Mouse (Mus musculus) embryo, embryonic 10.5 days (tissue): ENCODE results near the gene Sun1.

Experiments
- DNase-seq: peaks from one replicate; pipeline ENCODE4 v3.0.0-alpha.2; 2015; ENCODE audit warnings: low spot score

Gene Sun1

DNA sequence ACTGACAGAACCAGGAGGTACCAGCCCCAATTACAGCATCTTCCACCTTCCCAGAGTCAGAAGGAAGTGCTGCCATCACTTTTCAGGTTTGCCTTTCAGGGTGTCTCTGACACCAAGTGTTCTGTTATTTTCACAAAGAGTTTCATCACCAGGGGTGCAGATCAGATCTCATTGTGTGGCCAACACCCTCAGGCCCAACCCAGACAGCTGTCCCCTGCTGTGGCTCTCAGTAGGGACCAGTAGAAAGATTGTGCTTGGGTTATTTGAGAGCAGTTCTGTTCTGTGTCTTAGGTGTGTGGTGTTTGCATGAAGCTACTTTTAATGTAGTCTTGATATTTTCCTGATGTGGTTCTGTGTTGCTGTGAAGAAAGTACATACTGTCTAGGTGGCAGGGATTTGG is 7.7 kb downstream of the Sun1 start:
- DNase-seq: no peak

GRCm38 (mm10) chr5:139208871-139209684 is 8.6 kb downstream of the Sun1 start:
- DNase-seq: no peak

- DNase-seq: no peak
Measured at GRCm38 (mm10) chr5:139209685-139210026, 9.2 kb downstream of the Sun1 start.

DNA sequence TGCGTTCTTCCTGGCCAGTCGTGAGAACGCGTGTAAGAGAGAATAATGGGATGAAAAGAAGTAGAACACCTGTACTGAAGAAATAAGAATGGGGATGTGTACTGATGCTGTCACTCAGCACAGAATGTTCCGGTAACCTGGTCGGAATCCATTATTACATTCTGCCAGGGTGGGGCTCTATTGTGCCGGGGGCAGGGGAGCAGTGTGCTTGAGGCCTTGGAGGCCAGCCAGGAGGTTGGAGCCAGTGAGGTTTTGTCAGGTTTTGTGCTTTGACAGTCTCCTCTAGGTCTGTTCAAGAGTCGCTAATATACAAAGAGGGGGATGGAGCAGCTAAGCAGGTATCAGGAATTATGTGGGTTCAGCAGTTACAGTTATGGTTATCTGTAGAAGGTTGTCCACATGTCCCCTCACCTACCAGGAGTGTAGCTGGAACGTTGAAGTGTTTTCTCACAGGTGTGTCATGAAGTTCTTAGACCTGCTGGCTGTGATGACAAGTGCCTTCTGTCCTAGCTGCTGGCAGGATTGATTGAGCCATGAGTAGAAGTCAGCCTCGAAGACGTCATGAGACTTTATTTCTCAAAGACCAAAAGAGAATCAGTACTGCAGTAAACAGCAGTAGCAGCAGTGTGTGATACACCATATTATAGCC is 11.4 kb downstream of the Sun1 start:
- DNase-seq: no peak

- no peak for DNase-seq
Measured at GRCm38 (mm10) chr5:139214298-139214697, 13.9 kb downstream of the Sun1 start.

- no peak for DNase-seq
Measured at GRCm38 (mm10) chr5:139215184-139215583, 14.7 kb downstream of the Sun1 start.

GRCm38 (mm10) chr5:139216121-139216520 is 15.7 kb downstream of the Sun1 start:
- DNase-seq: no peak

- no peak for DNase-seq
Measured at GRCm38 (mm10) chr5:139216774-139217173, 16.3 kb downstream of the Sun1 start.

- DNase-seq: no peak
Measured at GRCm38 (mm10) chr5:139220006-139220515, 19.6 kb downstream of the Sun1 start.

- no peak for DNase-seq
Measured at GRCm38 (mm10) chr5:139220610-139221009, 20.2 kb downstream of the Sun1 start.

DNA sequence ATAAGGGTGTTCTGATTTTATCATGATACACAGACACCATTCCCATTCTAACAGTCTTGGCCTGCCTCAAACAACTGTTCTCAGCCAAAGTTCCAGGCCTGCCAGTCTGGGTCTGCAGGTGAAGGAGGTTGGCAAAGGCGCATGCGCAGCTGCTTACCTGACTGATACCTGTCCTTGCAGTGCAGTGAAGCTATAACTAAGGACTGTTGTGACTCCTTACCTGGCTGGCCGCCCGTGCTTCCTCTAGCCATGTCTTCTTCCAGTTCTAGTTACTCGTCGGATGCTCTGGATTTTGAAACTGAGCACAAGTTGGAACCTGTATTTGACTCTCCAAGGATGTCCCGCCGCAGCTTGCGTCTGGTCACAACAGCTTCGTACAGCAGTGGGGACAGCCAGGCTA is 22.9 kb downstream of the Sun1 start:
- DNase-seq: no peak

- no peak for DNase-seq
Measured at GRCm38 (mm10) chr5:139227236-139227635, 26.8 kb downstream of the Sun1 start.

DNA sequence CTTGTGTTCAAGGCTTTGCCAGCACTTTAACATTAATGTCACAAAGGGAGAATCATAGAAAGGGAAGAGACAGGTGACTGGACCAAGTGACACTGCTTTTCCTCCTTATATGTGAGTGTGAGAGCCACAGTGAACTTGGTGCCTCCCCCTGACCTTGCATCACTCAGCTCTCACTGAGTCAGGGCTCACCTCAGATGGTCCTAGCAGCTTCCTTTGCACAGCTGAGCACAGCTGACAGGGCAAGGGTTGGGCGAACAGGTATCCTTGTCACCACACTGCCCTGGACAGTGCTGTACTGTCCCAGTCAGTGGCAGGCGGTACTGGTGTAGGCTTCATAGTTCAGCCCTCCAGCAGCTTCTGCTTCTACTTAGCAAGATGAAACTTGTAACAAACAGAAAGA is 27.2 kb downstream of the Sun1 start:
- DNase-seq: no peak

DNA sequence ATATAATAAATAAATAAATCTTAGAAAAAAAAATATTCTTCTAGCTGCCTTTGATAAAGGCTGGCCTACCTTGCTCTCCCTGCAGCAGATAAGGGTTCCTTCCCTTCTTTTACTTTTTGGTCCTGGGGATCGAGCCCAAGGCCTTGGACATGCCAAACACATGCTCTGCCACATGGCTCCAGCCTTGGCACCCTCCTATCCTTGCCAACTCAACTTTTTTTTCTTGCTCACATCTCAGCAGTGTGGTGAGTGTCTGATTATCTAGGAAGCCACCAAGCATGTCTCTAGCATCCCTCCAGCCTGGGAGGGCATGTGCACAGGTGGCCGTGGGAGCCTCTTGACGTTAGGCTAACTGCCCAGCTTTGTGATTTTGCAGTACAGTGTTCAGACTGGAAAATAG is 27.9 kb downstream of the Sun1 start:
- DNase-seq: no peak

DNA sequence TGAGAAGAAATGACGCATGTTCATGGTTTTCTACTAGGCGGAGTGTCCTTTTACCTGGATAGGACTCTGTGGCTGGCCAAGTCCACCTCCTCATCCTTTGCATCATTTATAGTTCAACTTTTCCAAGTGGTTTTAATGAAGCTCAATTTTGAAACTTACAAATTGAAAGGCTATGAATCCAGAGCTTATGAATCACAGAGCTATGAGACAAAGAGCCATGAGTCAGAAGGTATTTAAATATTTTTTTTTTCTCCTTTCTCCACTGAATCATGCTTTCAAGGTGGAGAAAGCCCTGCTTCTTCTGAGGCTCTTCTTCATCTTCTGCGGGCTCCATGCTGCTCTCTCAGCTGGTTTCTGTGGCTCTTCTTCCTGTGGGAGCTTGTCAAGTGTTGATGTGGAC is 29.3 kb downstream of the Sun1 start:
- no peak for DNase-seq

- no peak for DNase-seq
Measured at GRCm38 (mm10) chr5:139232083-139232482, 31.6 kb downstream of the Sun1 start.

DNA sequence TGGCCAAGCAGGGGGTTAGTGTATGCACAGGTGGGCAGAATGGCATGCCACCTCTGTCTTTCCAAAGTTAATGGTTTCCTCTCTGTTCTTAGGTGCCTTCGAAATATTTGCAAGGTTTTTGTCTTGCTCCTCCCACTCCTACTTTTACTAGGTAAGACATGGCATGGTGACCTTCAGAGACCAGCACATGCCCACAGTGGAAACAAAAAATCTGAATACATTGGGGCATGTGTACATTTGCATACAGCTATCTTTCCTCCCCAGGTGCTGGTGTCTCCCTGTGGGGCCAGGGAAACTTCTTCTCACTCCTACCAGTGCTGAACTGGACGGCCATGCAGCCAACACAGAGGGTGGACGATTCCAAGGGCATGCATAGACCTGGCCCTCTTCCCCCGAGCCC is 34.0 kb downstream of the Sun1 start:
- DNase-seq: no peak

DNA sequence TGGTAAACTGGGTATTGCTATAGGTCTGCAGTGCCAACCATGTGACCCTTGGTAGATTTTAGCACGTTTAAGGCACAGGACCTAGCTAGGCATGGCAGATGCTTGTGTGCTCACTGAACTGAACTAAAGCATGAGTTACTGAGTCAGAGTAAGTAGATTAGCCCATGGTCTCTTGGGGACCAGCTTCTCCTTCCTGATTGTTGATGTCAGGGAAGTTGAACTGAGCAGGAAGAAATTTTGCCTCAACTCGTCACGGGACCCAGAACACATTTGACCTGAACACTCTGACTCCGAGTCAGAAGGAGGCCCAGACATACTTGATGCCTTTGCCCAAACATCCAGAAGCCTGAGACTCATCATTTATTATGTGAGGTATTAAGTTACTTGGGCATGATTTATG is 37.0 kb downstream of the Sun1 start:
- DNase-seq: no peak

DNA sequence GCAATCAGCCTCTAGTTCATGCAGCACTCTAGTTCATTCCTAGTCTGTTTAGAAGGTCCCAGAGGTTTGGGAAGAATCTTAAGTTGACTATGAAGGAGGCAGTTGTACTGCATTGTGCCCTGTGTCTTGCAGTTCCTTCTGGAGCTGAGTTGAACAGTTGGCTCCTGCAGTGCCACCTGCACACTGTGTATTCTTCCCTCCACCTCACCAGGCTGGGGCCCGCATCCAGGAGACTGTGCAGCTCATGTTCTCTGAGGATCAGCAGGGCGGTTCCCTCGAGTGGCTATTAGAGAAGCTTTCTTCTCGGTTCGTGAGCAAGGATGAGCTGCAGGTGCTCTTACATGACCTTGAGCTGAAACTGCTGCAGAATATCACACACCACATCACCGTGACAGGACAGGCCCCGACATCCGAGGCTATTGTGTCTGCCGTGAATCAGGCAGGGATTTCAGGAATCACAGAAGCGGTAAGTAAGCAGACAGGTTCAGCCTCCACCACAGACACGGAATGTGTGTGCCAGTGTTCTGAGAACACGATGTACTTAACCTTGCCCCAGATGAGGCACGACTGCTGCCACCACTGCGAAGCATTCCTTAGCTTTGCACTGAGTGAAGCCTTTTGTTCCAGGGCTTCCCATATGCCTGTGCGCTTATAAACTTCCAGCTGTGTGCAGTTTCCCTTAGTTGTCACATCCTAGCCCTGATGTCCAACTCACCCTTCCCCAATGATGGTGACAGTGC is 40.8 kb downstream of the Sun1 start:
- no peak for DNase-seq

DNA sequence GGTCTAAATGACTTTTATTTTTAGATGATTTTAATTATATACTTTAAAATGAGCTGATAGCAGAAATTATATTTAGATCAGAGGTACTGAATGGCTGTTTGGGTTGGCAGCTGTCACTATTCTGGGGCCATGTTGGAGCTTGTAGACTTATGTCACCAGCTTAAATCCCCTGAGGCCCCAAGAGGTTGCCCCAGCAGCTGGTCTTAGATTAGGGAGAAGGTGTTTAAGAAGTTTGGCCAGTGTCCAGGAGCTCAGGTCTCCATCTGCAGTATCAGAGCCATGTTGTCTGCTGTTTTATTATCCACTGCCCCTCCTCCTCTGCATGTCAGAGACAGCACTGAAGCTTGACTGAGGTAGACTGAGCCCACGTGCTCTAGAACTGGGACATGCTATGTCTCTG is 42.9 kb downstream of the Sun1 start:
- DNase-seq: no peak

- DNase-seq: no peak
Measured at GRCm38 (mm10) chr5:139247767-139248166, 47.3 kb downstream of the Sun1 start.

DNA sequence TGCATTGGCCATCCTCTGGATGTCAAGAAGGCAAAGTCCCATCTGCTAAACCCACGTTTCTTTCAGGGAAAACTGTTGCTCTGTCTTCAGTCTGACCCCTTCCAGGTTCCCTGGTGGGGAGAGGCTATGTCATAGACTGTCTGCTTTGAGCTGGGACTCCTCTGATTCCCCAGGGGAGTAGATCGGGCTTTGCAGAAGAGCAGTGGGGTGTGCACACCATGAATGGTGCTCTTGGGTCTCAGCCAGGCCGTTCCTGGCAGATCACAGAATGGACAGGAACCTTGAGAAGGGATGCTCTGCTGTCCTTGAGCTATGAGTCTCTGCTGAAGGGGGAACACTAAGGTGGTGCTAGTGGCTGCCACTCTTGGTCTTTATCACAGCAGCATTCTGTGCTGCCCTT is 48.4 kb downstream of the Sun1 start:
- DNase-seq: no peak

GRCm38 (mm10) chr5:139251279-139251678 is 50.8 kb downstream of the Sun1 start:
- DNase-seq: no peak
